Mouse (Mus musculus): ENCODE results near the gene Gm12253.

Gene Gm12253

DNA sequence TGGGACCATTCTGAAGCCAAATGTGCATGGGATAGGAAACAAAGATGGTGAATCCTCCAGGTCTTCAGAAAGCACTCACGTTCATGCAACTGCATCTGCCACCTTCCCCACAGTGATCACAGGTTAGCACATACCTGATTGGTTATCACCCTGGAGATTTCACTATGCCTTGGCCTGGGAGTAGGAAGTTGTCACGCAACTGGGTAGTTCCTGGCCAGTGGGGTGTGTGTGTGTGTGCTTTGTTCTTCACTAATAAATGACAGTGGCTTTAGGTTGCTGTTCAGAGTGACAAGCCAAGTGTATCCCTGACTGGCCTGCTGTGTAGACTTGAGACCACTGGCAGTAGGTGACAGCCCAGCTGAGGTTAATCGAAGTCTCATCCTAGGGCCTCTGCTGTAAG lies at the start of gene Gm12253:
Gene Gm12253 (plus strand): TSS at position 301 of the 400 bp plus-strand sequence.
- no peak for DNase-seq (ENCODE audit: low spot score)

- no peak for DNase-seq (ENCODE audit: low spot score)
Measured at GRCm38 (mm10) chr11:58399985-58400645, 32.2 kb upstream of the Gm12253 start.

GRCm38 (mm10) chr11:58400655-58401054 lies 31.7 kb upstream of the Gm12253 start:
- DNase-seq (ENCODE audit: low spot score), result no peak

- no peak for DNase-seq (ENCODE audit: low spot score)
Measured at GRCm38 (mm10) chr11:58408066-58408465, 24.3 kb upstream of the Gm12253 start.

- no peak for DNase-seq (ENCODE audit: low spot score)
Measured at GRCm38 (mm10) chr11:58418336-58418735, 14.0 kb upstream of the Gm12253 start.

DNA sequence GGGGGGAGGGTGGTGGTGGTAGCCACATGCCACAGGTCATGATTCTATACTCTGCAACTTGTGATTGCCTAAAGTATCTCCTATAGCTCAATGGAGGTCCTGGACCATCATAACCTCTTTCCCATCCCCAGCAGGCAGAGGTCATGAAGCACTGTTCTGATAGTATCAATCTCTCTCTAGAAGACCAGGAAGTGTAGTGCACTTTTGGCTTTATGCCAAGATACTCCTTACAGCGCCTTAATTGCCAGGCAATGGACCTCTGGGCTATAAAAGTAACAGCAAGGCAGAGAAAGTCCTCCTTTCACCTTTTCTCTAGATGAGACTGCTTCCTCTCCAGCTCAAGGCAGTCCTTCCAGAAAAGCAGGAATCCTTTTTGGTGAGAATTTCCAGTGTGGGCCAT lies 11.5 kb upstream of the Gm12253 start, which contains the start of gene 1810065E05Rik:
Gene 1810065E05Rik (plus strand): TSS at position 297 of the 400 bp plus-strand sequence.
- no peak for DNase-seq (ENCODE audit: low spot score)

DNA sequence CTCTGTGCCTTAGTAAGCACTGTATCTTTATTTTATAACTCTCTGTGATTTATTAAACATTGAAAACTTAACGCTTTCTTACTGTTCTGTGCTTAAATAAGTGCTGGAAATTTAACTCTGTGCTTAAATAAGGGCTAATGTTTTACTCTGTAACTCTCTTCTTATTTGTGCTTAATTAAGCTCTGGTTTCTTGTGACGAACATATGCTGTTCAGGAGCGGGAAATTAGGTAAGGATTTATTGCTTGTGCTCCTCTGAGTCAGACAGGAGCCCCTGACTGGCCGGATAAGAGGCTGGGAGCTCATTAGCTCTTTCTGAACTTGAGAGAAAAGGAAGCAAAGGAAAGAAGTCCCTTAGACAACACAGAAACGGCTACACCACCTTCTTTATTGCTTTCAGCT lies 5.5 kb downstream of the Gm12253 start:
- no peak for DNase-seq (ENCODE audit: low spot score)

- DNase-seq (ENCODE audit: low spot score), result no peak
Measured at GRCm38 (mm10) chr11:58452759-58453158, 20.4 kb downstream of the Gm12253 start, which contains the start of gene Lypd9. Lypd9 (minus strand) TSS chr11:58452923.

- no peak for DNase-seq (ENCODE audit: low spot score)
Measured at GRCm38 (mm10) chr11:58453592-58453991, 21.2 kb downstream of the Gm12253 start.

DNA sequence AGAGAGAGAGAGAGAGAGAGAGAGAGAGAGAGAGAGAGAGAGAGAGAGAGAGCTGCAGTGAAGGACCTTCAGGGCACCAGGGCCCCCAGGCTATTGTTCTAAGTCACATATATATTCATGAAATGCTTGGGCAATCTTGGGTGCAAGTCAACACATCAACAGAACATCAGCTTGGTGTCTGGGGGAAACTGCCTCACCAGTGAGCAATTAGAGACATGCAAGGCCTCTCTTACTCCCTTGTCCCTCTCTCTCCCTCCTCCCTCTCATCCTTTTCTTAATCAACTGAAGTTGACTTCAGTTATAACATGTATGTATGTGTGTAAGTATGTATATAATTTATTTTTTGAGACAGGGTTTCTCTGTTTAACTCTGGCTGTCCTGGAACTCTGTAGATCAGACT lies 29.8 kb downstream of the Gm12253 start, which contains the start of gene Olfr30:
Gene Olfr30 (minus strand): TSS at position 101 of the 400 bp plus-strand sequence.
- DNase-seq (ENCODE audit: low spot score), result no peak

Measured in urinary bladder, postnatal 14 days (tissue).